Mouse (Mus musculus): ENCODE data around the gene Magea6. TPM values are rescaled to one million over a fixed set of nuclear protein-coding genes. Genes with fewer than 3 reads are reported as not detected.
"Not testable (repeated sequence)": the region's sequence is repeated elsewhere in the genome, so short reads cannot be mapped to it uniquely, and the experiment has no call there.

Magea6 gene
- not detected for total RNA-seq (2022)

GRCm38 (mm10) chrX:154935887-154936286, at the start of gene Magea6:
Magea6 (minus strand) TSS chrX:154935987.
- not testable (repeated sequence) for DNase-seq

DNA sequence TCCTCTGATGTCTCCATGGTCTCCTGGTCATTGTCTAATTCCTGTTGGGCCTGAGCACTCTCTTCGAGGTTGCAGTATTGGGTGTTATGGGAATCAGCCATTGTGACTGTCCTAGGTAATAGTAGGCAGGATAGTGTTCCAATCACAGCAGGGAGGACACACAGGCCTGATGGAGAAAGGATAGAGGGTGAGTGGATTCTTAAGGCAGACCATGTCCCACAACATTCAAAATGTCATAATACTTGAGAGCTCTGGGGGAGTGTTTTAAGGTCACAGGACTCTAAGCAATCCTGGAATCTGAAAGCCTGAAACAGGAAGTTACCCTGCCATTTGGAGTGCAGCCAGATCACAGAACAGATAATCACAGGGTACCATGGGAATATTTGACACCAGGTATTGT, 13.6 kb upstream of the Magea6 start, which contains the start of gene Magea3:
Gene Magea3, minus strand, starts transcription at position 101 of the 400 bp plus-strand sequence.
- DNase-seq, result not testable (repeated sequence)

- not testable (repeated sequence) for DNase-seq
Observed at GRCm38 (mm10) chrX:154890167-154890566, 45.6 kb downstream of the Magea6 start, which contains the start of gene Cldn34b1. Cldn34b1 (minus strand) TSS chrX:154890267.

Other genes starting within 250 kb of the Magea6 start
- gene Cldn34b1, start 45.7 kb downstream of the Magea6 start, total RNA-seq (2022), result not detected
- gene Magea3, start 13.5 kb upstream of the Magea6 start, total RNA-seq (2022), result not detected
- not detected for gene Magea8, start 59.9 kb upstream of the Magea6 start, total RNA-seq (2022)
- not detected for gene Magea5, start 127.2 kb upstream of the Magea6 start, total RNA-seq (2022)
- gene Magea1, start 153.8 kb upstream of the Magea6 start, total RNA-seq (2022), result not detected
- not detected for gene Magea2, start 157.7 kb upstream of the Magea6 start, total RNA-seq (2022)
- not detected for gene Cldn34b2, start 192.4 kb upstream of the Magea6 start, total RNA-seq (2022)